Mouse (Mus musculus) thymus, postnatal 14 days (tissue): ENCODE data around the gene Tax1bp1.
"Not testable (repeated sequence)": the region's sequence is repeated elsewhere in the genome, so short reads cannot be mapped to it uniquely, and the experiment has no call there.

Experiments used
- DNase-seq: peaks from one replicate; pipeline ENCODE4 v3.0.0; 2021

Tax1bp1 gene

DNA sequence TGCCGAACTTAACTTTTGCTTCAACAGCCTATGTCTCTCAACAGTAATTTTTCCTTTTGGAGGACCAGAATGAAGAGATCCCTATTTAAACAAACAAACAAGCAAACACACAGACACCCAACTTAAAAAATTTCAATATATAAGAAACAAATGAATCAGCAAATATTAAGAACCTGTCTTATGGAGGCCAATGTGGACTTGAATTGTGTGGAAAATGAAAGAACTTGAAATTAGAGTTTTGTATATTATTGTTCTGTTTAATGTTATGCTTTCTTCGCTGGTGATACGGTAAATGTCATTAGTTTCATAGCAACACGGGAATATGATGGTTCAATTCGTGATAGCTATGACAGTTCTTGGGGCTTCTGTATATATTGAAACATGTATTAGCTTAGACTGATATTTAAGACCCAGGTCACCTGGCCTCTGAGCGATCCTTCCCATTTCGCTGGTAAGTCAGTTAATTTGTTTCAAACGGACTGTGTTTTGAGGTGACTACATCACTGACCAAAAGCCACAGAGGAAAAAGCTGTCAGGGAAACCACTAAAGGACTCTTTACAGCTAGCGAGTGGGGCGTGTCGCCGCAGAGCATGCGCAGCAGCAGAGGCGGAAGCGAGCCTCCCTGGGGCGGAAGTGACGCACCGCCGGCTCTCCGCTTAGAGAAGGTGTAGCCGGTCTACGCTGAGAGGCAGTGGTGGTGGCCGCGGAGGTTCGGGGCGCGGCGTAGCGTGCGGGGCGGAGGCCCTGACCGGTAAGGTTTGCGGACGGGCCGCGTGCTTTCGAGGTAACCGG is at the start of gene Tax1bp1:
TSS of gene Tax1bp1 (plus strand) at position 626 of the 793 bp plus-strand sequence.
- peak; percentile 94 for DNase-seq

DNA sequence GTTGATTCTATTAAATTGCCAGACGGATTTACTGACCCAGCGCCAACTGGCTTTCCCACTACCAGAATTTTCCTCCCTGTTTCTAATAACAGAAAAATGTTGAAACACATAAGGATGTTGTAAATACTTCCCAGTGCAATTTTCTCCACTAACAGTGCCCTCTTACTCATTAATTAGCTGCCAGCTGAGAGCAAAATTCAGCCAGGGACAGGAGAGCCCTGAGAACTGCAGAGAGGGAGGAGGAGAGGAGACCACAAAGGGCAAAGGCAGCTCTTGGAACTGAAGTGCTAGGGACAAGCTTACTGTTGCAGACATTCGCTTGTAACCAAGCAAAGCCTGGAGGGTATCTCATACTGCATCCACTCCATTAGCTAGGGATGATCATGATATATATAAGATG is 45.9 kb upstream of the Tax1bp1 start:
- DNase-seq = no peak

DNA sequence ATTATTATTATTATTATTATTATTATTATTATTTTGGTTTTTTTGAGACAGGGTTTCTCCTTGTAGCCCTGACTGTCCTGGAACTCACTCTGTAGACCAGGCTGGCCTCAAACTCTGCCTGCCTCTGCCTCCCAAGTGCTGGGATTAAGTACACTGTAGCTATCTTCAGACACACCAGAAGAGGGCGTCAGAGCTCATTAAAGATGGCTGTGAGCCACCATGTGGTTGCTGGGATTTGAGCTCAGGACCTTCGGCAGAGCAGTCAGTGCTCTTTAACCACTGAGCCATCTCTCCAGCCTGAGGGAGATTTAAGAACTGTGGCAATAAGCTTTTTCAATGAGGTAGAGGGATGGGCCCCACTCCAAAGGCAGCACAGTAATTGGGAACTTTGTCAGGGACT is 43.7 kb upstream of the Tax1bp1 start:
- DNase-seq = not testable (repeated sequence)

DNA sequence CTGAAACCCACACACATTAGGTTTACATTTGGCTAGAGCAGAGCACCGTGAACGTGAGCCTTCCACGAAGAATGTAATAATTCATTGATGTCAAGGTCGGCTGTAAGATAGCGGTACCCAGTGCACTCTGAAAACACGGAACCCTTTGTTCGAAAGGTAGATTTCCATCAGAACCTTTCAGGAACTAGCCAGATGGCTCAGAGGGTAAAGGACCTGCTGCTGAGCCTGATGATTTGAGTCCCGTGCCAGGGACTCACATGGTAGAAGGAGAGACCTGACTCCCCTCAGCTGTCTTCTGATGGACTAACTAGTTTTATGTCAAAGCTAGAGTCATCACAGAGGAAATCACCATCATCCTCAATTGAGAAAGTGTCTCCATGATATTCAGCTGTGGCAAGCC is 41.7 kb upstream of the Tax1bp1 start:
- no peak for DNase-seq

GRCm38 (mm10) chr6:52672539-52672938 is 41.0 kb upstream of the Tax1bp1 start:
- no peak for DNase-seq

DNA sequence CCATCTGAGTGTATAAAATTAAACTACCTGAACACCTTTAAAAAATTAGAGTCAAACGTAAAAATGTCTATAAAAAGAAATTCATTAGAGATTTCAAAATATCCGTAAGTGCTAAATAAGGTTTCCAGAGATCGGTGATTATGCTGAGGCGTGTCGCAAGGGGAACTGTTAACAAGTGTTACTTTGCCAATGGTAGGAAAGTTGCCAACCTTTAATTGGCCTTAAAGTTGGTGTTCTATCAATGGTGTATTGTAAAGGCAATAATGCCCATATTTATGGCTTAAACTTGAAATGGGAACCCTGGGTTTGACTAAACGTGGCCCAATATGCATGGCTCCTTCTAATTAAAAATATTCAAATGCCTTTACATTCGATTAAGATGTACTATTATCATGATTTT is 39.8 kb upstream of the Tax1bp1 start:
- no peak for DNase-seq

GRCm38 (mm10) chr6:52674541-52674940 is 39.0 kb upstream of the Tax1bp1 start:
- no peak for DNase-seq

- DNase-seq = no peak
These were observed 38.2 kb upstream of the Tax1bp1 start for GRCm38 (mm10) chr6:52675222-52675921.

- DNase-seq = not testable (repeated sequence)
These were observed 36.0 kb upstream of the Tax1bp1 start for GRCm38 (mm10) chr6:52677534-52677933.

DNA sequence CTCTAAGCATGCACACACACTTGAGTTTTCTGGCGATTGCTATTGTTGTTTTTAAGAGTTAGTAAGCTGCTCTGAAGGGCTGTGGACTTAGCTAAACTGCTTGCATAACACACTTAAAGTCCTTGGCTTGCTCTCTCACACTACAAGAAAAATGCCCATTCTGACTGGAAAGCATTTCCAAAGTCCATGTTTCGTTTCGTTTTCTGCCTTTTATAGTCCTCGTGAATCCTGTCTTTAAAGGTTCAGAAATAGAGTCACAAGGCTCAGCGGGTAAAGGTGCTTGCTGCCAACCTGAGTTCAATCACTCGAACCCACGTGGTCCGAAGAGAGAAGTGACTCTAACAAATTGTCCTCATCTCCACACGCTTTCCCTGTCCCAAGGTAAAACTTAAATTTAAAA is 34.0 kb upstream of the Tax1bp1 start:
- DNase-seq = no peak

GRCm38 (mm10) chr6:52680458-52681032 is 33.0 kb upstream of the Tax1bp1 start:
- no peak for DNase-seq

GRCm38 (mm10) chr6:52681847-52682485 is 31.6 kb upstream of the Tax1bp1 start:
- DNase-seq = no peak

DNA sequence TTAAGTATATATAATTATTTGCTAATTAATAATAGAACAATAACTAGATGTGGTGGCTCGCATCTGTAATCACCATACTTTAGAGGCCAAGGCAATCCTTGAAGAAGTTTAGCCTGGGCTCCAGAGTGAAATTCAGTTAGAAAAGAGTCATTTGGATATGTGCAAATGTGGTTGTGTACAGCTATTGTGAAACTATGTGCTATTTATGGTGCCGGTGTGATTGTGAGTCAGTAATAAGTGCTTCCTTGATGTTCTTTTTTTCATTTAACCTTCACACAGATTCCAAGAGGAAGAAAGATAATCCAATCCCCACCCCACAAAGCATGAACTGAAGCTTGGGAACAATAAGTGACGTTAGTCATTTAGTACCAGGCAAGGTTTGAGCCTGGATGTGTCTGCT is 30.9 kb upstream of the Tax1bp1 start:
- no peak for DNase-seq

DNA sequence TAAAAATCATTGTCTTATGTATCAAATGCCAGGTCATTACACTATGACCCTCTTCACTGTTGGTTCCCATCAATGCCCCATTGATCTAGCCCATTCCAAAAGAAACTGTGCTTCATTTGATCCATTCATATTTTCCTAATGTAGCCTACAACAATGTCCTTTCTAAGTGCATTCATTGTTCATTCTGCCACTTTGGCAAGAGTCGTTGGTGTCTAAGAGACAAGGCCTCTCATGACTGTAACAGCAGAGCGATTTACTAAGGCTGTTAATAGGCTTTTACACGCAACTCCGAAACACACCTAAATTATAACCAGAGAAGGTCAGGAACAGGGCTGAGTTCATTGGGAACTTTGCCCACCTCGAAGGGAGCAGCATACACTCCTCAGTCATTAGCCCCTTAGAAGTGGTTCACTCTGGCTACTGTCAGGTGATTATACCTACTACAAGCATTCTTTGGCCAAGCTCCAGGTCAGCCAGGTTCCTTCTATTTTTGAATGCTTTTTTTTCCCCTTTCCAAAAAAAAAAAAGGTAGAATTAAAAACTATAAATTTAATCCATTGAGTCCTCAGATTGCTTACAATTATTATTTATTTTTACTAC is 26.5 kb upstream of the Tax1bp1 start:
- DNase-seq = no peak

DNA sequence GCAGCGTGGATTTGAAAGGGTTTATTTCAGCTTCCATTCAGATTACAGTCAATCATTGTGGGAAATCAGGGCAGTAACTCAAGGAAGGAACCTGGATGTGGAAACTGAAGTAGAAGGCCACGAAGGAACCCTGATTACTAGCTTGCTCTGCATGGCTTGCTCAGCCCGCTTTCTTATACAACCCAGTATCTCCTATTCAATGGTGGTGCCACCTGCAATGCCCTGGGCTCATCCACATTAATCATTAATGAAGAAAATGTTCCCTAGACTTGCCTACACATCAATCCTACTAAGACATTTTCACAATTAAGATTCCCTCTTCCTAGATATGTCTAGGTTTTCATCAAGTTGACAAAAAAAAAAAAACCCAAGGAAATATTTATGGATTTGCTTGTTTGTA is 23.2 kb upstream of the Tax1bp1 start:
- DNase-seq = no peak

GRCm38 (mm10) chr6:52691800-52692199 is 21.7 kb upstream of the Tax1bp1 start:
- DNase-seq = no peak

DNA sequence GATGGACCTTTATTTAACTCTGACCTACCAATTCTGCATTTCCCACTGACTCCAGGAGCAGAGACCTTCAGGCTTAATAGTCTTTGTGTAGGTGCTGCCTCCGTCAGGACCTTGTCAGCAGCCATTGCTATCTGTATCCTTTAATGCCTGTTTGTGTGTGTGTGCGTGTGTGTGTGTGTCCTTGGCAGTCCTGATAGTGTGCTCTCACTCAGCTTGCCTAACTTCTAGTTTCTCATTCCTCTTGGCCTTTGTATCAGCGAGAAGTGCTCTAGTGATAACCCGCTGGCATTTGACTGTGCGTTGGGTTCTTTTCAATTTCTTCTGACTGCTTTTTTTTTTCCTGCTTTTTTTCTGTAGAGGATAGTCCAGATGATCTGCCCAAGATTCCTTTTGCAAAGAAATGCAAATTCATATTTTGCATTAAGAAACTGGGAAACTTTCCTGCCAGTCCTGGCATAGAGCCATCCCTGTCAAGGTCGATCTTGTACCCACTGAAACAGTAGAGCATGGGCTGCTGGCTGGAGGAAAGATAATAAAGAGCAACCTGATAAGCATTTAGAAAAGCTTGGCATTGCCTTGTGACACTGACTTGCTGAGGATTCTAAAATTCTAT is 21.0 kb upstream of the Tax1bp1 start:
- no peak for DNase-seq

- DNase-seq = no peak
These were observed 15.5 kb upstream of the Tax1bp1 start for GRCm38 (mm10) chr6:52697964-52698535.

DNA sequence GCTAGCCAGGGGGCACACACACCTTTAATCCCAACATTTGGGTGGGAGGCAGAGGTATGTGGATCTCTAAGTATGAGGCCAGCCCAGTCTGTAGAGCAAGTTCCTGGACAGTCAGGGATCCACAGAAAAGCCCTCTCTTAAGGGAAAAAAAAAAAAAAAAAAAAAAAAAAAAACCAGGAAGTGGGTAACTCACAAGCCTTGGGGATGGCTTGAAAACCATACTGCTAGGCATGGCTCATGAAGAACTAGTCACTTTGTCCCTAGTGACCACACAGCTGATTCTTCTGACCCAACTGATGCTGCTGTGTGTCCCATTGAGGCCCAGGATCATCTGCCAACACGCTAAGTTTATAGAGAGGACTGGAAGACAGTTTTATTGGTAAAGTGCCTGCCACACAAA is 14.5 kb upstream of the Tax1bp1 start:
- DNase-seq = no peak

- no peak for DNase-seq
These were observed 13.6 kb upstream of the Tax1bp1 start for GRCm38 (mm10) chr6:52699899-52700298.

GRCm38 (mm10) chr6:52703263-52703662 is 10.3 kb upstream of the Tax1bp1 start:
- no peak for DNase-seq

GRCm38 (mm10) chr6:52705280-52705679 is 8.2 kb upstream of the Tax1bp1 start:
- no peak for DNase-seq
